Mouse (Mus musculus): Measurements from ENCODE around the gene Ebf1. TPM values are rescaled to one million over a fixed set of nuclear protein-coding genes. Genes with fewer than 3 reads are reported as not detected.

The Ebf1 gene
- total and polyA plus RNA-seq, 2 experiments from 2014 or later: 27.1 to 30.0 TPM

- WGBS: 58% methylated on average over 7 of the region's 7 CpGs
- Histone ChIP-seq H3K9ac (replicated peaks; ENCODE audit: low read length, poor library complexity, severe bottlenecking) (no peak overlapping the region), H3K9me3 (ENCODE audit: low read length) (no peaks in the 10 kb centered on the region), H3K4me1 (ENCODE audit: insufficient read depth, low read length) (no peaks in the 10 kb centered on the region), H3K4me2 (ENCODE audit: low read depth, low read length, poor library complexity, severe bottlenecking) (no peak overlapping the region), H3K36me3 (ENCODE audit: insufficient read depth, low read length) (no peaks in the 10 kb centered on the region), H3K27me3 (ENCODE audit: insufficient read depth, low read length) (no peaks in the 10 kb centered on the region), H3K27ac (ENCODE audit: low read depth, low read length) (no peak overlapping the region), H3K4me3 (ENCODE audit: low read depth, low read length) (no peak overlapping the region)
- no peak for TF ChIP-seq CTCF (IDR thresholded peaks at IDR 0.05)
- ATAC-seq (ENCODE audit: low FRiP score) (no peak), DNase-seq (ENCODE audit: low spot score) (no peak)
Observed at GRCm38 (mm10) chr11:44984381-44984780, 367.3 kb downstream of the Ebf1 start.

GRCm38 (mm10) chr11:44987796-44988195 is 370.7 kb downstream of the Ebf1 start:
- ATAC-seq (ENCODE audit: low FRiP score) (no peak), DNase-seq (ENCODE audit: low spot score) (no peak)
- H3K4me3 ChIP-seq (ENCODE audit: low read depth, low read length): no peak overlapping the region
- TF ChIP-seq CTCF (IDR thresholded peaks at IDR 0.05): no peak
- no peaks in the 10 kb centered on the region for H3K27me3 ChIP-seq (ENCODE audit: insufficient read depth, low read length)
- no peaks in the 10 kb centered on the region for H3K36me3 ChIP-seq (ENCODE audit: insufficient read depth, low read length)
- H3K9me3 ChIP-seq (ENCODE audit: low read length): no peaks in the 10 kb centered on the region
- no peaks in the 10 kb centered on the region for H3K4me1 ChIP-seq (ENCODE audit: insufficient read depth, low read length)
- H3K4me2 ChIP-seq (ENCODE audit: low read depth, low read length, poor library complexity, severe bottlenecking): no peak overlapping the region
- H3K27ac ChIP-seq (ENCODE audit: low read depth, low read length): no peak overlapping the region
- H3K9ac ChIP-seq (replicated peaks; ENCODE audit: low read length, poor library complexity, severe bottlenecking): no peak overlapping the region
- 80% methylated on average over 4 of the region's 4 CpGs for WGBS

- Histone ChIP-seq H3K4me1 (ENCODE audit: insufficient read depth, low read length) (no peaks in the 10 kb centered on the region), H3K4me3 (ENCODE audit: low read depth, low read length) (no peak overlapping the region), H3K27me3 (ENCODE audit: insufficient read depth, low read length) (no peaks in the 10 kb centered on the region), H3K36me3 (ENCODE audit: insufficient read depth, low read length) (no peaks in the 10 kb centered on the region), H3K27ac (ENCODE audit: low read depth, low read length) (no peak overlapping the region), H3K9ac (replicated peaks; ENCODE audit: low read length, poor library complexity, severe bottlenecking) (no peak overlapping the region), H3K4me2 (ENCODE audit: low read depth, low read length, poor library complexity, severe bottlenecking) (no peak overlapping the region), H3K9me3 (ENCODE audit: low read length) (no peaks in the 10 kb centered on the region)
- DNase-seq (ENCODE audit: low spot score): no peak
- no peak for ATAC-seq (ENCODE audit: low FRiP score)
- 78% methylated on average over 5 of the region's 5 CpGs for WGBS
- no peak for TF ChIP-seq CTCF (IDR thresholded peaks at IDR 0.05)
Observed at GRCm38 (mm10) chr11:45002681-45003286, 385.7 kb downstream of the Ebf1 start.

GRCm38 (mm10) chr11:45003716-45004437 is 386.8 kb downstream of the Ebf1 start:
- DNase-seq (ENCODE audit: low spot score) (no peak), ATAC-seq (ENCODE audit: low FRiP score) (no peak)
- Histone ChIP-seq H3K9me3 (ENCODE audit: low read length) (no peaks in the 10 kb centered on the region), H3K27ac (ENCODE audit: low read depth, low read length) (no peak overlapping the region), H3K9ac (replicated peaks; ENCODE audit: low read length, poor library complexity, severe bottlenecking) (no peak overlapping the region), H3K36me3 (ENCODE audit: insufficient read depth, low read length) (no peaks in the 10 kb centered on the region), H3K4me3 (ENCODE audit: low read depth, low read length) (no peak overlapping the region), H3K4me2 (ENCODE audit: low read depth, low read length, poor library complexity, severe bottlenecking) (no peak overlapping the region), H3K4me1 (ENCODE audit: insufficient read depth, low read length) (no peaks in the 10 kb centered on the region), H3K27me3 (ENCODE audit: insufficient read depth, low read length) (no peaks in the 10 kb centered on the region)
- 49% methylated on average over 9 of the region's 9 CpGs for WGBS
- no peak for TF ChIP-seq CTCF (IDR thresholded peaks at IDR 0.05)

- Histone ChIP-seq H3K4me1 (ENCODE audit: insufficient read depth, low read length) (no peaks in the 10 kb centered on the region), H3K27me3 (ENCODE audit: insufficient read depth, low read length) (no peaks in the 10 kb centered on the region), H3K4me2 (ENCODE audit: low read depth, low read length, poor library complexity, severe bottlenecking) (no peak overlapping the region), H3K36me3 (ENCODE audit: insufficient read depth, low read length) (no peaks in the 10 kb centered on the region), H3K9ac (replicated peaks; ENCODE audit: low read length, poor library complexity, severe bottlenecking) (no peak overlapping the region), H3K27ac (ENCODE audit: low read depth, low read length) (no peak overlapping the region), H3K9me3 (ENCODE audit: low read length) (no peaks in the 10 kb centered on the region), H3K4me3 (ENCODE audit: low read depth, low read length) (no peak overlapping the region)
- no peak for ATAC-seq (ENCODE audit: low FRiP score)
- no peak for DNase-seq (ENCODE audit: low spot score)
- WGBS: 60% methylated on average over 11 of the region's 11 CpGs
- TF ChIP-seq CTCF (IDR thresholded peaks at IDR 0.05): no peak
Observed at GRCm38 (mm10) chr11:45007311-45007710, 390.2 kb downstream of the Ebf1 start.

- no peak overlapping the region for H3K4me3 ChIP-seq (ENCODE audit: low read depth, low read length)
- ATAC-seq (ENCODE audit: low FRiP score) (no peak), DNase-seq (ENCODE audit: low spot score) (peak; percentile 79)
- peak overlapping the region; percentile 34 for H3K4me2 ChIP-seq (ENCODE audit: low read depth, low read length, poor library complexity, severe bottlenecking)
- H3K36me3 ChIP-seq (ENCODE audit: insufficient read depth, low read length): no peaks in the 10 kb centered on the region
- peak; percentile 95 for TF ChIP-seq CTCF (IDR thresholded peaks at IDR 0.05)
- 3% methylated on average over 7 of the region's 7 CpGs for WGBS
- H3K9me3 ChIP-seq (ENCODE audit: low read length): no peaks in the 10 kb centered on the region
- no peak overlapping the region for H3K9ac ChIP-seq (replicated peaks; ENCODE audit: low read length, poor library complexity, severe bottlenecking)
- H3K27me3 ChIP-seq (ENCODE audit: insufficient read depth, low read length): no peaks in the 10 kb centered on the region
- H3K4me1 ChIP-seq (ENCODE audit: insufficient read depth, low read length): no peaks in the 10 kb centered on the region
- no peak overlapping the region for H3K27ac ChIP-seq (ENCODE audit: low read depth, low read length)
Observed at GRCm38 (mm10) chr11:45008078-45008477, 391.0 kb downstream of the Ebf1 start.

Measured in midbrain, postnatal 0 days (tissue).